Comparison of ENCODE assay signal across 20 mouse cellular contexts in genomic region chr11:20890479-20890878, GRCm38 (mm10). TPM values are rescaled to one million over a fixed set of nuclear protein-coding genes. Genes with fewer than 3 reads are reported as not detected.
DNase-seq lines count a peak whose midpoint lies in the region; ATAC-seq and TF ChIP-seq lines count a peak whose summit lies in the region.
"Had no signal": no experiment of that assay in that cellular context is flagged by ENCODE, and none has a peak within 500 bp of the region (broad histone marks: within the 10 kb centered on the region; RNA-seq: fewer than 3 reads in every experiment).

No protein-coding gene starts in this region.

- H3K27me3 ChIP-seq in hindbrain, postnatal 0 days (ENCODE audit: insufficient read depth, low read length) = no peaks in the 10 kb centered on the region
- H3K27me3 ChIP-seq in hindbrain, embryonic 11.5 days (ENCODE audit: control insufficient read depth, insufficient read depth, low read length) = no peaks in the 10 kb centered on the region
- no peaks in the 10 kb centered on the region for H3K27me3 ChIP-seq in liver, adult 2 months (ENCODE audit: control insufficient read depth, insufficient read depth, low read length)
- H3K27me3 ChIP-seq in CH12.LX (replicated peaks) = peaks cover under 1% of the 10 kb centered on the region
- H3K27me3 ChIP-seq: embryonic facial prominence, embryonic 12.5 days; limb, embryonic 15.5 days; midbrain, embryonic 12.5 days; neural tube, embryonic 15.5 days had no signal

- 69% methylated on average over 3 of the region's 3 CpGs for WGBS in hindbrain, postnatal 0 days
- WGBS in hindbrain, embryonic 11.5 days = 76% methylated on average over 3 of the region's 3 CpGs
- WGBS in liver, adult 2 months = 66% methylated on average over 3 of the region's 3 CpGs

- H3K9ac ChIP-seq in hindbrain, postnatal 0 days (replicated peaks; ENCODE audit: low read length) = no peak overlapping the region
- no peak overlapping the region for H3K9ac ChIP-seq in hindbrain, embryonic 11.5 days (ENCODE audit: low read depth, low read length)
- H3K9ac ChIP-seq in liver, adult 2 months (ENCODE audit: low read depth, low read length) = no peak overlapping the region
- H3K9ac ChIP-seq in CH12.LX (ENCODE audit: insufficient read depth, low read depth) = no peak overlapping the region
- H3K9ac ChIP-seq: embryonic facial prominence, embryonic 12.5 days; limb, embryonic 15.5 days; midbrain, embryonic 12.5 days; neural tube, embryonic 15.5 days had no signal

- TF ChIP-seq CTCF in hindbrain, postnatal 0 days (IDR thresholded peaks at IDR 0.05; ENCODE audit: low read depth) = 0 out of 2 replicates have a peak, but pooled peaks have one; percentile 27
- peak; percentile 75 for TF ChIP-seq CTCF in liver, adult 2 months (IDR thresholded peaks at IDR 0.05; ENCODE audit: low read depth, low read length)
- TF ChIP-seq CTCF in CH12.LX (conservative IDR thresholded peaks at IDR 0.05 in 1 of 2, IDR thresholded peaks at IDR 0.05 in 1 of 2; ENCODE audit: low read depth in 2 of 2, low read length in 2 of 2) = peak in 1 of 2 experiments; percentile 23; a peak in 2 of 4 replicates

- no peaks in the 10 kb centered on the region for H3K36me3 ChIP-seq in hindbrain, postnatal 0 days (ENCODE audit: insufficient read depth, low read length)
- no peaks in the 10 kb centered on the region for H3K36me3 ChIP-seq in hindbrain, embryonic 11.5 days (ENCODE audit: control insufficient read depth, insufficient read depth, low read length)
- no peaks in the 10 kb centered on the region for H3K36me3 ChIP-seq in liver, adult 2 months (ENCODE audit: control insufficient read depth, insufficient read depth, low read length)
- H3K36me3 ChIP-seq in CH12.LX (replicated peaks in 1 of 2; ENCODE audit: control insufficient read depth in 1 of 2, insufficient read depth in 1 of 2, low read length in 1 of 2) = no peaks in the 10 kb centered on the region
- H3K36me3 ChIP-seq: embryonic facial prominence, embryonic 12.5 days; G1E; heart, embryonic 10.5 days; limb, embryonic 15.5 days; midbrain, embryonic 12.5 days; neural tube, embryonic 15.5 days had no signal

- in situ Hi-C loops in CH12.LX (cut with MboI; ENCODE audit: low pct_ligation_motif_present, low pct_unique_long_range_greater_than_20kb, low sequenced_read_pairs) = no loop called here

- no peak for TF ChIP-seq EP300 in CH12.LX (IDR thresholded peaks at IDR 0.05; ENCODE audit: low read length)

- no peak for TF ChIP-seq POLR2A in liver, adult 2 months (IDR thresholded peaks at IDR 0.05; ENCODE audit: extremely low read depth, insufficient read depth, low read length)
- TF ChIP-seq POLR2A in CH12.LX (IDR thresholded peaks at IDR 0.05; ENCODE audit: low read depth, low read length) = no peak

- H3K79me2 ChIP-seq in liver, adult 2 months (ENCODE audit: control insufficient read depth, insufficient read depth, low read length) = no peaks in the 10 kb centered on the region
- H3K79me2 ChIP-seq in CH12.LX (replicated peaks; ENCODE audit: control insufficient read depth, extremely low read depth, insufficient read depth, poor library complexity, severe bottlenecking) = no peaks in the 10 kb centered on the region

- H3K4me2 ChIP-seq in hindbrain, postnatal 0 days (ENCODE audit: low read depth, low read length) = no peak overlapping the region
- no peak overlapping the region for H3K4me2 ChIP-seq in hindbrain, embryonic 11.5 days (replicated peaks; ENCODE audit: low read depth, low read length)
- no peak overlapping the region for H3K4me2 ChIP-seq in CH12.LX (ENCODE audit: insufficient read depth, low read depth, poor library complexity, severe bottlenecking)
- H3K4me2 ChIP-seq: embryonic facial prominence, embryonic 12.5 days; limb, embryonic 15.5 days; midbrain, embryonic 12.5 days; neural tube, embryonic 15.5 days had no signal

- H3K4me1 ChIP-seq in hindbrain, postnatal 0 days (ENCODE audit: insufficient read depth, low read length) = no peaks in the 10 kb centered on the region
- no peaks in the 10 kb centered on the region for H3K4me1 ChIP-seq in hindbrain, embryonic 11.5 days (replicated peaks; ENCODE audit: control insufficient read depth, insufficient read depth, low read length)
- H3K4me1 ChIP-seq in liver, adult 2 months (ENCODE audit: control insufficient read depth, insufficient read depth, low read length) = no peaks in the 10 kb centered on the region
- no peaks in the 10 kb centered on the region for H3K4me1 ChIP-seq in CH12.LX (ENCODE audit: control insufficient read depth in 1 of 2, insufficient read depth in 2 of 2)
- H3K4me1 ChIP-seq: embryonic facial prominence, embryonic 12.5 days; midbrain, embryonic 12.5 days; neural tube, embryonic 15.5 days had no signal

- dilution Hi-C loops in CH12.LX (cut with MboI; ENCODE audit: extremely low pct_ligation_motif_present, extremely low pct_unique_long_range_greater_than_20kb, low sequenced_read_pairs) = no loop called here

- H3K27ac ChIP-seq in hindbrain, postnatal 0 days = no peak overlapping the region
- H3K27ac ChIP-seq in hindbrain, embryonic 11.5 days (ENCODE audit: low read depth, low read length) = no peak overlapping the region
- no peak overlapping the region for H3K27ac ChIP-seq in liver, adult 2 months (replicated peaks; ENCODE audit: insufficient read depth, low read depth, low read length)
- H3K27ac ChIP-seq in CH12.LX (ENCODE audit: insufficient read depth, low read depth) = no peak overlapping the region
- H3K27ac ChIP-seq: embryonic facial prominence, embryonic 12.5 days; heart, embryonic 10.5 days; limb, embryonic 15.5 days; midbrain, embryonic 12.5 days; neural tube, embryonic 15.5 days had no signal

- peaks cover 2% of the 10 kb centered on the region; the same call in 1 of the 2 replicates for H3K9me3 ChIP-seq in hindbrain, postnatal 0 days (ENCODE audit: low read length)
- H3K9me3 ChIP-seq in hindbrain, embryonic 11.5 days (ENCODE audit: control insufficient read depth, low read length) = no peaks in the 10 kb centered on the region
- no peaks in the 10 kb centered on the region for H3K9me3 ChIP-seq in CH12.LX (replicated peaks; ENCODE audit: low read length)
- H3K9me3 ChIP-seq: embryonic facial prominence, embryonic 12.5 days; G1E; heart, embryonic 10.5 days; limb, embryonic 15.5 days; midbrain, embryonic 12.5 days; neural tube, embryonic 15.5 days had no signal

- no peak for ATAC-seq in hindbrain, postnatal 0 days
- no peak for ATAC-seq in hindbrain, embryonic 11.5 days (ENCODE audit: low FRiP score)
- ATAC-seq: hindbrain, embryonic 16.5 days had no signal

- TF ChIP-seq RAD21 in CH12.LX (IDR thresholded peaks at IDR 0.05; ENCODE audit: low read depth, low read length) = no peak; the same call in none of the 2 replicates

- DNase-seq in hindbrain, postnatal 0 days (ENCODE audit: low spot score) = no peak
- DNase-seq in hindbrain, embryonic 11.5 days (ENCODE audit: low spot score) = no peak
- DNase-seq in liver, adult 2 months (ENCODE audit: extremely low read depth, low read depth, low spot score) = no peak
- DNase-seq in liver = no peak
- no peak for DNase-seq in CH12.LX (ENCODE audit: extremely low read depth)
- DNase-seq in NIH3T3 (ENCODE audit: low read depth) = peak; percentile 35
- DNase-seq in cerebellum, adult 9-10 months = no peak
- DNase-seq in cerebellum, adult 9-11 months = no peak
- DNase-seq: cerebellum, adult 11 months; gastrocnemius, postnatal 14 days; layer of hippocampus, adult 9-11 months; thymus, postnatal 4 days had no signal

- no peak overlapping the region for H3K4me3 ChIP-seq in hindbrain, postnatal 0 days (ENCODE audit: low read length)
- H3K4me3 ChIP-seq in hindbrain, embryonic 11.5 days (ENCODE audit: low read depth, low read length) = no peak overlapping the region
- no peak overlapping the region for H3K4me3 ChIP-seq in liver, adult 2 months (ENCODE audit: insufficient read depth, low read depth, low read length)
- H3K4me3 ChIP-seq in CH12.LX (replicated peaks in 1 of 3; ENCODE audit: low read depth in 2 of 3, low read length in 2 of 3, poor library complexity in 1 of 3) = no peak overlapping the region
- H3K4me3 ChIP-seq: embryonic facial prominence, embryonic 12.5 days; heart, embryonic 10.5 days; limb, embryonic 15.5 days; midbrain, embryonic 12.5 days; myocyte; neural tube, embryonic 15.5 days had no signal

TF ChIP-seq in CH12.LX, 34 proteins besides CTCF, POLR2A, EP300 and RAD21:
- TF ChIP-seq SMC3 (IDR thresholded peaks at IDR 0.05; ENCODE audit: low read depth, low read length) (peak; percentile 23; the same call in 1 of the 2 replicates), ZKSCAN1 (IDR thresholded peaks at IDR 0.05; ENCODE audit: borderline replicate concordance, low read depth, low read length) (no peak)
TF ChIP-seq in CH12.LX: peak in this region for 1.

RNA-seq across cellular contexts. Expression of gene Lgalsl, which starts 59.6 kb away (rescaled TPM):
- total RNA-seq in hindbrain, postnatal 0 days (2014; rRNA removed) = 80.0 and 83.7 TPM in 2 replicates
- polyA plus RNA-seq in hindbrain, postnatal 0 days (2015; fragmentation: Nextera tagmentation; extraction: Ambion mirVana) = 80.0 and 81.8 TPM in 2 replicates
- polyA plus RNA-seq in hindbrain, embryonic 11.5 days (2014; fragmentation: Nextera tagmentation; extraction: Ambion mirVana) = 19.7 and 28.4 TPM in 2 replicates
- total RNA-seq in liver, adult 2 months (2014; rRNA removed) = 4.9 and 6.6 TPM in 2 replicates
- polyA plus RNA-seq in liver, adult 2 months (2012; rRNA removed) = 4.5 and 6.6 TPM in 2 replicates
- total RNA-seq in CH12.LX (2012; rRNA removed) (8.1 and 9.9 TPM in 2 replicates), CH12.LX (2014; rRNA removed) (22.7 and 26.5 TPM in 2 replicates)
- polyA plus RNA-seq in CH12.LX (2012; ENCODE audit: insufficient read length, low read depth) = 16.4 and 16.9 TPM in 2 replicates
- polyA plus RNA-seq: G1E had no signal
